Mouse (Mus musculus) CH12.LX (cell line): ENCODE measurements at regions not wholly inside any gene's neighbourhood (a gene's known extent, or its start where the extent isn't known, plus 50 kb on each side); places are given as distances from the start of the nearest gene placed in this dataset.

Experiments
- DNase-seq: peaks from one replicate; pipeline ENCODE4 v3.0.0-alpha.2; 2013; ENCODE audit errors: extremely low read depth
- H3K27ac ChIP-seq: 2 replicates; pipeline ENCODE4 v1.5.1; 2012; ENCODE audit warnings: low read depth, mild to moderate bottlenecking, control low read depth, moderate library complexity; ENCODE audit not compliant: insufficient read depth
- H3K27me3 ChIP-seq: replicated peaks from 2 replicates; pipeline ENCODE3; 2012; ENCODE audit warnings: inconsistent platforms
- H3K36me3 ChIP-seq, 2 experiments: replicated peaks in 1 of 2; 2 replicates each; pipeline versions ENCODE3 to v1.6.1; 2012; ENCODE audit warnings: inconsistent platforms in 1 of 2, low read length in 1 of 2, mild to moderate bottlenecking in 1 of 2, mixed read lengths in 1 of 2, moderate library complexity in 1 of 2; ENCODE audit not compliant: control insufficient read depth in 1 of 2, insufficient read depth in 1 of 2
- H3K4me1 ChIP-seq, 2 experiments: 2 replicates each; pipeline ENCODE4 v1.6.1; 2012; ENCODE audit warnings: inconsistent platforms in 1 of 2, moderate library complexity in 1 of 2; ENCODE audit not compliant: insufficient read depth in 2 of 2, control insufficient read depth in 1 of 2
- H3K4me2 ChIP-seq: 2 replicates; pipeline ENCODE4 v1.6.1; 2012; ENCODE audit warnings: low read depth, mild to moderate bottlenecking, control low read depth; ENCODE audit not compliant: poor library complexity, insufficient read depth, severe bottlenecking
- H3K4me3 ChIP-seq, 3 experiments: fragments of 150-350 bp in 1 of 3; sonication (generic) in 1 of 3; replicated peaks in 1 of 3; 2 replicates each; pipeline versions ENCODE3 to v1.5.1; 2011 to 2012; ENCODE audit warnings: low read depth in 2 of 3, low read length in 2 of 3, mild to moderate bottlenecking in 2 of 3, moderate library complexity in 2 of 3, control low read depth in 1 of 3, improper control_type of control experiment in 1 of 3, inconsistent platforms in 1 of 3, mixed read lengths in 1 of 3; ENCODE audit not compliant: poor library complexity in 1 of 3
- H3K79me2 ChIP-seq: replicated peaks from 2 replicates; pipeline ENCODE4 v1.6.1; 2012; ENCODE audit warnings: mild to moderate bottlenecking, moderate library complexity; ENCODE audit not compliant: control insufficient read depth, poor library complexity, insufficient read depth, severe bottlenecking; ENCODE audit errors: extremely low read depth
- H3K9ac ChIP-seq: 2 replicates; pipeline ENCODE4 v1.6.1; 2012; ENCODE audit warnings: low read depth, mild to moderate bottlenecking, control low read depth, moderate library complexity; ENCODE audit not compliant: insufficient read depth
- H3K9me3 ChIP-seq: replicated peaks from 2 replicates; pipeline ENCODE3; 2012; ENCODE audit warnings: low read length, inconsistent platforms, mixed read lengths
- BHLHE40 ChIP-seq: IDR thresholded peaks from 2 replicates; pipeline ENCODE4 v1.6.1; 2011; ENCODE audit warnings: mild to moderate bottlenecking, low read depth, low read length, improper control_type of control experiment
- E2F4 ChIP-seq: IDR thresholded peaks from 2 replicates; pipeline ENCODE4 v1.6.1; 2011; ENCODE audit warnings: low read depth, low read length, improper control_type of control experiment; ENCODE audit not compliant: insufficient replicate concordance
- ELF1 ChIP-seq: IDR thresholded peaks from 2 replicates; pipeline ENCODE4 v1.6.1; 2014; ENCODE audit warnings: low read depth, mild to moderate bottlenecking, inconsistent platforms, low read length, improper control_type of control experiment
- EP300 ChIP-seq: IDR thresholded peaks from 2 replicates; pipeline ENCODE4 v1.6.1; 2011; ENCODE audit warnings: low read length, improper control_type of control experiment
- JUN ChIP-seq: IDR thresholded peaks from 2 replicates; pipeline ENCODE4 v1.6.1; 2011; ENCODE audit warnings: low read depth, mild to moderate bottlenecking, low read length, improper control_type of control experiment, moderate library complexity; ENCODE audit not compliant: insufficient read depth
- JUND ChIP-seq: conservative IDR thresholded peaks from 2 replicates; pipeline ENCODE4 v1.6.1; 2011; ENCODE audit warnings: low read depth, low read length, improper control_type of control experiment
- MAX ChIP-seq: IDR thresholded peaks from 2 replicates; pipeline ENCODE4 v1.6.1; 2011; ENCODE audit warnings: low read length, improper control_type of control experiment
- MAZ ChIP-seq: IDR thresholded peaks from 2 replicates; pipeline ENCODE4 v1.6.1; 2012; ENCODE audit warnings: low read depth, mild to moderate bottlenecking, inconsistent platforms, low read length, improper control_type of control experiment, moderate library complexity
- MYC ChIP-seq: IDR thresholded peaks from 2 replicates; pipeline ENCODE4 v1.6.1; 2011; ENCODE audit warnings: low read depth, mild to moderate bottlenecking, improper control_type of control experiment, low read length
- PAX5 ChIP-seq: IDR thresholded peaks from 2 replicates; pipeline ENCODE4 v1.6.1; 2012; ENCODE audit warnings: low read length, inconsistent platforms, mixed read lengths
- RCOR1 ChIP-seq: conservative IDR thresholded peaks from 2 replicates; pipeline ENCODE4 v1.6.1; 2012; ENCODE audit warnings: low read depth, mild to moderate bottlenecking, inconsistent platforms, low read length, improper control_type of control experiment
- UBTF ChIP-seq: IDR thresholded peaks from 2 replicates; pipeline ENCODE4 v1.6.1; 2012; ENCODE audit warnings: low read depth, mild to moderate bottlenecking, inconsistent platforms, low read length, improper control_type of control experiment, moderate library complexity
- USF2 ChIP-seq: conservative IDR thresholded peaks from 2 replicates; pipeline ENCODE4 v1.6.1; 2011; ENCODE audit warnings: low read depth, low read length, improper control_type of control experiment
- ZKSCAN1 ChIP-seq: IDR thresholded peaks from 2 replicates; pipeline ENCODE4 v1.6.1; 2012; ENCODE audit warnings: low read depth, inconsistent platforms, low read length, improper control_type of control experiment, borderline replicate concordance
- ZMIZ1 ChIP-seq: IDR thresholded peaks from 2 replicates; pipeline ENCODE4 v1.6.1; 2012; ENCODE audit warnings: low read depth, mild to moderate bottlenecking, inconsistent platforms, low read length, improper control_type of control experiment
- dilution Hi-C: fragments of 300-500 bp; cut with MboI; formaldehyde crosslinking; loops from 2 replicates; pipeline ENCODE4 v1.14.3; 2020; ENCODE audit warnings: low sequenced_read_pairs; ENCODE audit not compliant: extremely low pct_unique_long_range_greater_than_20kb, extremely low pct_ligation_motif_present
- in situ Hi-C: fragments of 300-500 bp; cut with MboI; formaldehyde crosslinking; loops from 3 replicates; pipeline ENCODE4 v1.14.3; 2019; ENCODE audit warnings: low sequenced_read_pairs, low pct_ligation_motif_present, low pct_unique_long_range_greater_than_20kb, mixed read lengths

GRCm38 (mm10) chr4:31052077-31052677, 911.7 kb upstream of the Map3k7 start:
- Histone ChIP-seq H3K27me3 (no peaks in the 10 kb centered on the region), H3K9ac (no peak overlapping the region), H3K79me2 (no peaks in the 10 kb centered on the region), H3K27ac (no peak overlapping the region), H3K4me1 (no peaks in the 10 kb centered on the region), H3K9me3 (peaks cover 33% of the 10 kb centered on the region), H3K36me3 (no peaks in the 10 kb centered on the region), H3K4me3 (no peak overlapping the region), H3K4me2 (no peak overlapping the region)
- TF ChIP-seq MYC (no peak), USF2 (no peak), JUND (no peak), ZKSCAN1 (no peak), ZMIZ1 (no peak), EP300 (no peak)
- in situ Hi-C loops = no loop called here
- DNase-seq = no peak
- dilution Hi-C loops = no loop called here

DNA sequence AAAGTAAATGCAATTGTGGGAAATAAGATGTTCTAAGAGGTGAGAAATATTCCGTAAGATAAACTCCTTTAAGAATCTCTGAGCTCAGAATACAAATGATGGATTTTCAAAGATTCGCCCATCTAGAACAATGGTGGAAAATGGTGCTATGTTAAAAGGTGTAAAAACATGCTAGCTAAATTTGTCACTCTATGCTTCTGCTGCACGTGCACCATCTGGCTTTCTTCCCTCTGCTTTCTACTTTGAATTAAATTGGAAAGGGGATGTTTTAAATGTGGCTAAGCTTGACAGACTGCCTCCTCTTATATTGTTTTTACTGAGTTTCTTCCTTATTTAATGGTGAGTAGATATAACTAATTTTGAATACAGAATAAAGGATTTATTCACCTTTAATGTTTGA, 887.7 kb upstream of the Map3k7 start:
- no peak for DNase-seq
- dilution Hi-C loops (no loop called here), in situ Hi-C loops (no loop called here)
- Histone ChIP-seq H3K27ac (no peak overlapping the region), H3K4me2 (no peak overlapping the region), H3K79me2 (no peaks in the 10 kb centered on the region), H3K27me3 (no peaks in the 10 kb centered on the region), H3K9ac (no peak overlapping the region), H3K36me3 (no peaks in the 10 kb centered on the region), H3K4me3 (no peak overlapping the region), H3K4me1 (no peaks in the 10 kb centered on the region), H3K9me3 (peaks cover 17% of the 10 kb centered on the region)
- TF ChIP-seq E2F4 (no peak), UBTF (no peak), JUN (no peak), RCOR1 (no peak)

- H3K9me3 ChIP-seq = peaks cover 10% of the 10 kb centered on the region
- H3K4me1 ChIP-seq = no peaks in the 10 kb centered on the region
- H3K27ac ChIP-seq = no peak overlapping the region
- no peaks in the 10 kb centered on the region for H3K36me3 ChIP-seq
- H3K27me3 ChIP-seq = no peaks in the 10 kb centered on the region
- DNase-seq = no peak
- no peaks in the 10 kb centered on the region for H3K79me2 ChIP-seq
- H3K9ac ChIP-seq = no peak overlapping the region
- TF ChIP-seq BHLHE40 = no peak
- no peak for TF ChIP-seq MAX
- no peak for TF ChIP-seq MAZ
- TF ChIP-seq PAX5 = no peak
- TF ChIP-seq ELF1 = no peak
- TF ChIP-seq JUND = no peak
- TF ChIP-seq, all 38 proteins: peak for 0
- dilution Hi-C loops = no loop called here
- Histone ChIP-seq H3K4me2 (no peak overlapping the region), H3K4me3 (no peak overlapping the region)
- in situ Hi-C loops = no loop called here
These were observed 842.3 kb upstream of the Map3k7 start for GRCm38 (mm10) chr4:31121586-31121985.
